Mouse (Mus musculus) left cerebral cortex, postnatal 4 days (tissue): ENCODE results near the gene Galnt16. TPM values are rescaled to one million over a fixed set of nuclear protein-coding genes. Genes with fewer than 3 reads are reported as not detected.

Experiments
- DNase-seq: peaks from one replicate; pipeline ENCODE4 v3.0.0-alpha.2; 2022
- intact Hi-C: fragments of 180-260 bp; cut with DNase I; formaldehyde crosslinking; loops from one replicate; pipeline ENCODE4 v1.15.1; 2025
- total RNA-seq, 2 experiments: library from RNA; stranded (reverse); gene quantifications; 2 replicates each; pipeline ENCODE4 v1.2.3; 2021

The Galnt16 gene
- total RNA-seq, 2 experiments from 2014 or later = 32.8 to 40.6 TPM

DNA sequence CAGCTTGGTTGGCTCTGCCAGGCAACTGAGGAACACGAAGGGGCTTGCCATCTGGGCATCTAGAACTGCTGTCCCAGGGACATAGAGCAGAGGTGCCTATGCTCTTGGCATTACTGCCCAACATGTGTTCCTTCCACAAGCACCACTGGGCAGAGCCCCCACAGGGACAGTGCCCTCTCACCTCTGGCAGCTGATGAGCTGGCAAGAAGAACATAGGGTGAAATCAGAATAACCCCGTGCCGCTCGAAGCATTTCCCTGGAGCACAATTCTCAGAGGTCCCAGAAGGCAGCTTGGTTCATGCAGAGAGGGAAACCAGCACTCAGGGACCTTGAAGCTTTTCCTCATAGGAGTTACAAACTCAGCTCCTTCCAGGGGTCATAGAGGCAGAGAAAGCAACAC lies 76.7 kb downstream of the Galnt16 start:
- no peak for DNase-seq
- intact Hi-C loops = loop anchor here (10.0 kb wide), 1 partner anchor 70 kb away; no protein-coding TSS in a partner anchor

DNA sequence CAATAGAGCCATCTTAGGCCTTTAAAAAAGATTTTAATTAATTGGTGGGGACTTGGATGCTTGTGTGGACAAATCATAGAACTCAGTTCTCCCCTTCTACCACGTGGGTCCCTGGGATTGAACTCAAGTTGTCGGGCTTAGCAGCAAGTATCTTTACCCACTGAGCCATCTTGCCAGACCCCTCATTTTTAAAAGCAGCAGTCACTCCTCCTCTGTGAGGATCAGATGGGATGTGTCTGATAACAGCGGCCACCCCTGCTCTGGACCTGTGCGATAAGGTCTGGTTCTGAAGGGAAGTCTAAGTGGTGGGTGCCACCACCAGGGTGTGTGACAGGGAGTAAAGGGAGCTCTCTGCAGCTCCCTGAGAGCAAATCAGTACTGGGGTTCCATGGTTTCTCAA lies 77.5 kb downstream of the Galnt16 start:
- no peak for DNase-seq
- intact Hi-C loops = loop anchor here (10.0 kb wide), 1 partner anchor 71 kb away; no protein-coding TSS in a partner anchor

DNA sequence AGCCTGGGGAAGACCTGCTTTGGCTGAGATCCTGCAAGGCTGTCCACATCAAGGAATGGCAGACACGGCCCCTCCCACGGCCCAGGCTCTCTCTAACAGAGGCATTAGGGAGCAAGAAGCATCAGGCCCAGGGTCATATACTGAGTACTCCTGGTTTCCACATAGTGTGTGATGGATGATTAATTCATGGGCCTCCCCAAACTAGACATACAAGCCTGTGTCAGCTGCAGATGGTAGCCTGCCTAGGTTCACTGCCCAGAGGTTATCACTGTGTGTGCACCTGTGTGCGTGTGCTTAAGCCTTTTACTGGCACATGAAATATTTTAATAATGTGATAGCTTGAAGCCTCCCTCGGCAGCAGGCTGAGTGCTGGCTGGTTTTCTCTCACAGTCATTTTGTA lies 77.9 kb downstream of the Galnt16 start:
- no peak for DNase-seq
- intact Hi-C loops = loop anchor here (10.0 kb wide), 1 partner anchor 71 kb away; no protein-coding TSS in a partner anchor

DNA sequence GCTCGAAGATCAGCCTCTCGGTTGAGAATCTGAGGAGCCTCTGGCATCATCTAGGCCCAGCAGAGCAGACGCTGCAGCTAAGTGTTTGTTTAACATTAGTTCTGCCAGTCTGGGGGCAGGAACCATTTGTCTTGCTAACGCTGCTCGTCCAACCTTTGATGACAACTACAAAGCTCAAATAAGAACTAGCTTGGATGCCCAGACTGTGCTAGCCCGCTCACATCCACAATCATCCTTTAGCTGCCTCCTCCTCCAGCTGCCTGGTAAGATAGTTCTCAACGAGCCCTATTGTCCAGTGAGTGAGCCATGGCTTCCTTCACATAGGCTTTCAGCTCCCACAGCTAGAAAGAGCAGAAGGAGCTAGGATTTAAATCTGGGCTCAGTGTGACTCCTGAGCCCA lies 80.2 kb downstream of the Galnt16 start:
- intact Hi-C loops = loop anchor here (10.0 kb wide), 1 partner anchor 73 kb away; no protein-coding TSS in a partner anchor
- DNase-seq = no peak

DNA sequence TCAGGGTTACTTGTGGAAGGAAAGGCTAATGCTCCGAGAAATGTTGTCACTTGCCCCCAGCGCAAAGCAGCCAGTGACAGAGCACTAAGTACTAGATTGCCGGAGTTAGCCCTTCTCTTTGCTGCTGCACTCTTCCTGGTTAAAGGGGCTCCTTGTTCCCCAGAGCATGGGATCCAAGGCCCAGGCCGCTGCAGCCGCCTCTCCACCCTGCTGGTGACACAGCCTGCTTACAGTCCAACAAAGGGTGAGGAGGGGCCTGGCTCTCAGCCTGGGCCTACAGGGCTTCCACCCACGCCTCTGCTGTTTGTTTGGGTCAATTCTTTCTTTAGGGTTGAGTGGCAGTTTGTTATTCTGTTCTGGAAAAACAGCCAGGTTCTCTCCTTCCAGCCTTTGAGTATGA lies 80.7 kb downstream of the Galnt16 start:
- intact Hi-C loops = loop anchor here (10.0 kb wide), 1 partner anchor 74 kb away; no protein-coding TSS in a partner anchor
- DNase-seq = peak; percentile 70

DNA sequence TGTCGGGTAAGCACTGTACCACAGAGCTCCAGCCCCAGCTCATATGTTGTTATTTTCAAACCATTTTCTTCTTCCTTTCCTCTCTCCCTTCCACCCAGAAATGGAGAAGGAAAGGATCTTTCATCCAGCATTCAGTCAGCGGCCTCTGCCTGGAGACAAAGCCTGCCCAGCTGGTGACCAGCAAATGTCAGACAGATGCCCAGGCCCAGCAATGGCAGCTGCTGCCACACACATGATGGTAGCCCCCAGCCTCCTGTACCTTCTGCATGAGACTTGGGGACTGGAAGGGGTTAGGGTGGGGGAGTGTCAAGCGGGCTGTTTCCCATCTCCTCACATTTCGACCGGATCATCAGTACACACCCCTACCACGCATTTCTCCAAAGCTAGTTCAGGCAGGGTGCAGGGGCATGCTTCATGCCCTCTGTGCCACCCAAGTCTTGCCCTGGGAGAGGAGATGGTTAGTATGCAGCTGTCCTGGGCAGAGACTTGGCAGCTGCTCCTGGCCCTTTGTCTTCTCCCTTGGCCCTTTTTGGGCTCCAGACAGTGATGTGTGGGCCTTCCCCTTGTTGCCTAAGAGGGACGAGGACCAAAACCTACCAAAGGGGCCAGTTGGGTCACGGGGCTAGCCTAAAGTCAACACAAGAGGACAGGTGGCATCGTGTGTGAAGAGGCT lies 83.7 kb downstream of the Galnt16 start:
- intact Hi-C loops = no loop called here
- peak; percentile 62 for DNase-seq

DNA sequence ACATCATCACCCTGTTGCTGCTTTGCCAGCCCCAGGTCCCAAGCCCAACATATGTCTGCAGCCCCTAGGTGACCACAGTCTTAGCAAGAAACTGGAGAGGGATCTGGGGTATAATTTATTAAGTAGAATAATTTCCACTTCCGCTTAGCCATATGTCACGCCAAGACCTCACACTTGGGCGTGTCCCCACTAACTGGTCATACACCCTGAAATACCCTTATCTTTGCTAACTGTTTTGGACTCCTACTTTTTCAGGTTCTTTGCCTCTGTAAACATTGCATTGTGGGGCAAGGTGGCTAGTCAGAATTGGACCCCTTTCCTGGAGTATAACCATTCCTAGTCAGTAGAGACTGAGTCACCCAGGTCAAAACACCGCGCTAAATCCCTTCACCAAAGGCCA lies 84.4 kb downstream of the Galnt16 start:
- DNase-seq = no peak
- intact Hi-C loops = no loop called here

DNA sequence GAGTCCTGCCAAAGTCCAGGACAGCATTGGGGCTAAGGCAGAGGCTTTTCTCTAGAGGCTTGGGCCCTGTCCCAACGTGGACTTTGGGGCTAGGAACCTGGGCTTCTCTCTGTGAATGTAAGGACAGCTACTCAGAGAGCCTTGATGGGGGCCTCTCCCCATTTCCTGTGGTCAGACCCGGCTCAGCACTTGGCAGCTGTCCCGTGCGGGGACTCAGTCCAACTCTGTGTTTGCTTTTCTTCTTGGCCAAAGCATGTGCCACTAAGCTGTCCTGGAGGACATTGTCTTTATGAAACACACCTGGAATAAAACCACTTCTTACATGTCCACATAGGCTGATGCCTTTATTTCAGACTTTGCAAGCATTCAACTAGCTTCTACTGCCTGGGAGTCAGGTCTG lies 85.5 kb downstream of the Galnt16 start:
- intact Hi-C loops = no loop called here
- peak; percentile 70 for DNase-seq

DNA sequence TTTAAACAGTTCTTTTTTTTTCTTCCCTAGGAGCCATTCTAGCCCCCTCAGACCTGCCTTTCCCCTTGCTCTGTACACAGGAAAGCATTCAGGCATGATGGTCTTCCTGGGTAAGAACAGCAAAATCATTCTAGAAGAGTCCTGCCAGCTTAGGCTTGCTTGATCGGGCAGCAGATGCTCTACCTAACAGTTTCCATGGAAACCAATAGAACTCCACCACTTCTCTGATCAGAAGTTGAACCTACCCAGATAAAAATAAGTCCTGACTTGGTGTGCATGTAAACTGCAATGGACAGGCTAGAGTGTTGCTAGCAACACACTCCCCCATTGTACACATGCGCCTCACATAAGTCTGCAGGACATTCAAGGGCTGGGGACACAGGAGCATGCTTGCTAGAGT lies 86.1 kb downstream of the Galnt16 start:
- DNase-seq = no peak

DNA sequence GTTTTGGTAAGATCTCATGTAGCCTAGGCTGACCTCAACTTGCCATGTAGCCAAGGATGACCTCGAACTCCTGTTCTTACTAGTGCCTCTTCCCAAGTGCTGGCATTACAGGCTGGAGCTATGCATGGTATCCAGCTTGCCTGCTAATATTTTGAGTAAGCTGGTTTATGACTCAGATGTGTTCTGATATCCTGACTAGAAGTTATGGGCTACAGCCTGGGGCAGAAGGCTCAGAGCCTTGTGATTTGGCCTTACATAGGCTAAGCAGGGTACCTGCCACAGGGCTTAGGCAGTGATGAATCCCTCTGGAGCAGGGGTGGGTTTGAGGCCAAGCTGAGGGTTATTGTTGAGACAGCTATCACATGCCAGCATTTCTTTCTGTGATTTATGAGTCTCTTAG lies 90.5 kb downstream of the Galnt16 start:
- no peak for DNase-seq
- intact Hi-C loops = no loop called here

More for the DNA sequence above, 86.1 kb downstream of the Galnt16 start:
- intact Hi-C loops = no loop called here

DNA sequence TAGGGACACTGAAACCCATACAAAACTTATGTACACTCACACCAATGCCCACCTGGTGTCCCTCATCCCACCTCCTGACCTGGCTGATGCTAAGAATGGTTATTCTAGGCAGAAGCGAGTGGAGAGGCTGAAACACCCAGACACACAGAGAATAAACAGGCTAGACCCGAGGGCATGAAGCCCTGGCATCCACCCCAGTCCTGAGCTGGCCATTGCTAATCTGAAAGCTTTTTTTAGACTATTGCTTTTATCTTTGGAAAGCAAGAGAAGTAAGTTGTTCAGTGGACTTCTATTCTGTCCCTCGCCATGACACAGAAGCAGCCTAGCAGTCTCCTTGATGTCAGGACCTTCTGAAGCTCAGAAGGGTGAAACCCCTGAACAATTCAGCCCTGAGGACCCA lies 91.9 kb downstream of the Galnt16 start:
- intact Hi-C loops = no loop called here

DNA sequence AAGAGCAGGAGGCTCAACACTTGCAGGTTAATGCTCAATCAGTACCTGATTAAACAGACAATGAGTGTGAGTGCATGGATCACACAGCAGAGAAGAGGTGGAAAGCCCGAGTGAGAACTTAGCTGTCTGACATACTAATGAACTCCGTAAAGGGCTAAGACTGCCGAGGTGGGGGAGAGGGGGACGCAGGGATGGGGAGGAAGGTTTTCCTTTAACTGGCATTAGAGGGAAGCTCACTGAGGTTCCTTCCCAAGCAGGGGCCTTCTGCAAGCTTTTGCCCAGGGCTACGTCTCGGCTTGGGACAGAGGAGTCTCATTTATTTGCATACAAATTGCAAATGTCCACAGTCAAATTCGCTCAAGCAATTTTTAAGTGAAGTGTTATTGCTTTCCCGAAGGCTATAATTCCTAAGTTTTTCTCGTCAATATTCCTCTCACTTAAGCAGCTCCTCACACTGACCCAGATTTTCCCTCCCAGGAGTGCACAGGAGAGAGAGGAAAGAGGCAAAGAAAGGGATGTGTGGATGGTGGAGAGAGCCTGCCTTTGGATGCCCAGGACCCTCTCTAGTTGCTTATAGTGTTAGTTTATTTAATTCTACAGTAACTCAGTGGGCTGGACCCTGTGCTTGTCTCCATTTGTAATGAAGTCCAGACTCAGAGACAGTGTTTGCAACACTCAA lies 94.2 kb downstream of the Galnt16 start:
- no peak for DNase-seq
- intact Hi-C loops = no loop called here

More for the DNA sequence above, 91.9 kb downstream of the Galnt16 start:
- DNase-seq = no peak

DNA sequence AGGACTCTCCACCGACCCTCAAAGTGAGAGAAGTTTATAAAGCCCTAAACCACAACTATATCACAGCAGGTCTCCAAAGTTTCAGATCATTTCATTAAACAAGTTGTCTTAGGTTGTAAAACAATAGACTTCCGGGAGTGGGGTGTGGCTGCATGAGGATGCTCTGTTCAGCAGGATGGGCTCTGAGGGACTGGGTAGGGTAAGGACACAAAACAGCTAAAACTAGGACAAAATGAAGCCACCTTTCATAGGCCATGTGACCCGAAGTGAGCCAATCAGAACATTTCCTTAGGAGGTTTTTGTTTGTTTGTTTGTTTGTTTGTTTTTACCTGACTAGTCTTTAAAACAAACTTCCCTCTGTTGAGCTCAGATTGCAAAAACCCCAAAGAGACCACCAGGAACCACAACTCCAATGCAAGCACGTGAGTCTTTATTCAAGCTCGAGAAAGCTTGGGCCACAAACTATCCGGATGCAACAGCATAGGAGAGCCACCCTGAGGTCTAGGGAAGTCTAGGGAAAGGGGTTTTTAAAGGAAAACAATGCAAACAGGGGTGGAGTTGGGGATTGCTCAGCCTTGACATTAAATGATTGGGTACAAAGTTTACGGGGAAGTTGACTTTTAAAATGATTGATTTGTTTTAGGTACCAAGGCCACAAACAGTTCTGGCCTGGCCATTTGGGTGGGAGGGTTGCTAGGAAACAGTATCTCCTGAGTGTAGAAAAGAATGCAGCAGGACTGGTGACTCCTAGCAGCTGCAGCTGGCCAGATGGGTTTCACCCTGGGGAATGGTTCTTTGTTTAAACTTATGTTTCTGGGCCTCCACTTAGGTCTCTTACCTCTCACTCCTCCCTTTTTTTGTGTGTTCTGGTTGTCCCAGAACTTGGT lies 97.5 kb downstream of the Galnt16 start:
- DNase-seq = no peak
- intact Hi-C loops = no loop called here

DNA sequence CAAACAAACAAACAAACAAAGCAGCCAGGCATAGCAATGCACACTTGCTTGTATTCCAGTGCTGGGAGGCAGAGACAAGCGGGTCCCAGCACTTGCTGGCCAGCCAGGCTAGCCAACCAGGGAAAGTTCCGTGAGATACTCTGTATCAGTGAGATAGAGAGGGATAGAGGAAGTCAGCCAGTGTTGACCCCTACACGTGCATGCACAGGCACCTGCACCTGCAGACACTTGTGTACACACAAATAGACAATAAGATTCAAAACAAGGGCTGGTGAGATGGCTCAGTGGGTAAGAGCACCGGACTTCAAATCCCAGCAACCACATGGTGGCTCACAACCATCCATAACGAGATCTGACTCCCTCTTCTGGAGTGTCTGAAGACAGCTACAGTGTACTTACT lies 102.4 kb downstream of the Galnt16 start:
- intact Hi-C loops = no loop called here
- DNase-seq = no peak

DNA sequence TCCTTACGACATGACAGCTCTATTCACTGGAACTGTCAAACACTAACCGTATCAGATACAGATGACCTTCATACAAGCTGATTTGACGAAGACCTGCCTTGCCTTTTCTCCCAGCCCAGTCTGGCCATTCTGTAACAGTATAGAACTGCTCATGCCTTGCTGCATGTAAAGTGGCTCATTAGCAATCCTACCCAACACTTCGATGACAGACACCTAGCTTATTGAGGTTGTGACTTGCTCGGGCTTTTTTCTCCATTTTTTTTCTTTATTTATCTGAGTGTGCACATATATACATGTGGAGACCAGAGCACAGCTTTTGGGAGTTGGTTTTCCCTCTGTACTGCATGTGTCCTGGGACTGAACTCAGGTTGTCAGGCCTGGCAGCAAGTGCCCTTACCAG lies 113.7 kb downstream of the Galnt16 start:
- intact Hi-C loops = no loop called here
- DNase-seq = no peak

DNA sequence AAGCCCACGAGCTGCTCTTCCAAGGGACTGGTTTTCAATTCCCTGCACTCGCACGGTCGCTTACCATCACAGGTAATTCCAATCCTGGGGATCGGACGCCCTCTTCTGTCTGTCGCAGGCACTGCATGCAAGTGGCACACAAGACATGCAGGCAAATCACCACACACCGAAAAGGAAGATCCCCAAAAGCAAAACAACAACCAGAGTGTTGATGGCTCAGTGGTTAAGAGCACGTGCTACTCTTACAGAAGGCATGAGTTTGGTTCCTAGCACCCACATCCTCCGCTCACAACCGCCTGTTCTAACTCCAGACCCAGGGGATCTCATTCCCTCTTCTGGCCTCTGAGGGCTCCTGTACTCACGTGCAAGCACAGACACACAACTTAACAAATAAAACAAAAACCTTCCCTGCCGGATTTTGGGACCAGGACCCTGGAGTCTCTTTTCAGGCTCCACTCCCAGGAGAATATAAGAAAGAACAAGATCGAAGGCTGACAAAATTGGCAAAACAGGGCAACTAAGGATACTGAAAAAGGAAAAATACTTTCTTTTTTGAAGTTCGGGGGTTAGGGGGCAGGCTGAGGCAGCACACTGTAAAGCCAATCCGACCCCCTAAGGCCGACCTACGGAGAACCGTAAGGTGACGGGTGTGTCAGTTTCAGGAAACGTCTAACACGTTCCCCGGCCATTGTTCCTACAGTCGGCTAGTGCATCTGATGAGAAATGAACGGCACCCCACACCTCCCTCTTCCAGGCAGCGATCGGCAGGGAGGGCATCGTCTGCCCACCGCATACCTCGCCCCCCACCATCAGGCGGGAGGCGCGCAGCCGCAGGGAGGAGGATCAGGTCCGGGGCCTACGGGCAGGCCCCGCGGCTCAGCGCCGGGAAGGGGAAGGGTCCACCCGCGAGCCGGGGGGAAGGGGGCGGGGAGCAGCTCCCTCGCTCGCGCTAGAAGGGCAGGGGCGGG lies 124.9 kb downstream of the Galnt16 start:
- peak; percentile 52 for DNase-seq
- intact Hi-C loops = no loop called here

DNA sequence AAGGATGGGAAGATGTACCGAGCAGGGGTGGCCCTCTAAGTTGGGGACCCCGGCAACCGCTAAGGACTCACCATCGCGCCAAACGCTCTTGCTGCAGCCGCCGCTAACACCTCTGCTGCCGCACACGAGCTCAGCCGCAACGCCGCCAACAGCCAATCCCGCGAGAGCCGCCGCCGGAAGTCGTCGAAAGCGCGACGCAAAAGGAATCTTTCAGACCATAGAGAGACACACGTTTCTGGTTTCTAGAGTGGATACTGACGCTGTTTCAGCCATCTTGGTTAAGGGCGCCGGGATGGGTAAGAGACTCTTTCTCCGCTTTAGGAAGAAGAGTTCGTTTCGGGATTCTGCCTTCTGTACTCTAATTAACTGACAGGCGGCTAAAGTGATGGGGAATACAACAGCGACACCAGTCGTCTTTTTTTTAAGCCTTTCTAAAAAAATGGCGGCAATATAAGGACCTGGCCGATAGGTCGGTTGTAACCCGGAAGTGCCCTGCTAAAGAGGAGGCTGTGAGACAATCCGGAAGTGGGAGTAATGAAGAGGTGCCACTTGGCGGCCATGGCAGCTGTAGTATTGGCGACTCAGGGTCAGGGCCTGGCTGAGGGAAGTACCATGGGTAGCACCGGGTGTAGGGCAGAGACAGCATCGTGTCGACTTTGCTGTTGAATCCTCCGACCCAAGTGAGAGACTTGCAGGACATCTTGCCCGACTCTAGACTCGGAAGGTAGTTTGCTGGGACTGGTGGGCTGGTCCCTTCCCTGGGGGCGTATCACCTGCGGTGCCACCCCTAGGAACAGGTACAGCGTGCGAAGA lies 125.8 kb downstream of the Galnt16 start, which contains the start of the genes Slc39a9 and Erh:
Gene Slc39a9, plus strand, starts transcription at position 191 of the 813 bp plus-strand sequence.
Gene Erh, minus strand, starts transcription at position 649 of the 813 bp plus-strand sequence.
- intact Hi-C loops = no loop called here
- peak; percentile 94 for DNase-seq

DNA sequence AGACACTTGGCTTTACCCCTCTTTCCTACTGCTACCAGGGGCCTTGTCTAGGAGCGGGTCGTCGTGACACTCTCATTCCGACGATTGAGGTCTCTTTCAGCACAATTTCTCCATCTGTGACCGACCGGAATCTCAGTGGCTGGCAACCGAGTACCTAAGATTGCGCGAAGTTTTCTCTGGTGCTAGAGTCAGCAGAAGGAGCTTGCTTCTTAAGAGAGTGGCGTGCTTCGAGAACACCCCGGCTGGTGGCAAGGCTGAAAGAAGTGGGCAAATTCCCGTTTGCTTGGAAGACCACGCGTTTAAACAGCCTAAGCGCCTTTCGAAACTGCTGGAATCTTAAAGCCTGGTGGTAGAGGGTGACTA lies 126.4 kb downstream of the Galnt16 start:
- DNase-seq = no peak

DNA sequence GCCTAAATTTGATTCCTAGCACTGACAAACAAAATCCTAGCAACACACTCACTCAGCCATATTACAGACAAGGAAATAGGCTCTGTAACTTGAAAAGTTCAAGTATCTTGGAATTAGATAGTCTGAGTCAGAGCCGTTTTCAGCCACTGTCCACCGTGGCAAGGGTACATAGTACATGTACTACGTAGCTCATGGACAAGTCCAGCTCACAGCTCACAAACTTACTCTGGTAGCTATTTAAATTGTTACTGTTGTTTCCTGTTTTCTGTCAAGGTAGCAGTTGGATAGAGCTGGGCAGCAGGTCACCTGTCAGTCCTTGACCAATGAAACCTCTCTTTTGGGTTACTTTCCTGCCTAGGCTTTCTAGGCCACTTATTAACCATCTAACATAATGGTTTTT lies 128.3 kb downstream of the Galnt16 start:
- intact Hi-C loops = no loop called here

More for the DNA sequence above, 126.4 kb downstream of the Galnt16 start:
- intact Hi-C loops = no loop called here

More for the DNA sequence above, 128.3 kb downstream of the Galnt16 start:
- no peak for DNase-seq
